Mouse (Mus musculus): ENCODE data around the gene Bcar1. TPM values are rescaled to one million over a fixed set of nuclear protein-coding genes. Genes with fewer than 3 reads are reported as not detected.

The Bcar1 gene
- polyA plus RNA-seq, 1 experiment from 2014 or later: 39.7 TPM

- no peak overlapping the region for H3K4me2 ChIP-seq
- H3K4me1 ChIP-seq: peaks cover 42% of the 10 kb centered on the region
- ATAC-seq (ENCODE audit: insufficient read depth, low FRiP score, low read depth): no peak
- WGBS: 85% methylated on average over 6 of the region's 6 CpGs
- H3K4me3 ChIP-seq (replicated peaks): no peak overlapping the region
- no peaks in the 10 kb centered on the region for H3K9me3 ChIP-seq
- H3K36me3 ChIP-seq: peaks cover 10% of the 10 kb centered on the region; the same call in 1 of the 2 replicates
- H3K27me3 ChIP-seq (replicated peaks): no peaks in the 10 kb centered on the region
- no peak overlapping the region for H3K27ac ChIP-seq
- H3K9ac ChIP-seq: no peak overlapping the region
These were observed 18.3 kb downstream of the Bcar1 start for GRCm38 (mm10) chr8:111725341-111725740.

GRCm38 (mm10) chr8:111720115-111720544, 23.5 kb downstream of the Bcar1 start:
- ATAC-seq (ENCODE audit: insufficient read depth, low FRiP score, low read depth): no peak
- peaks cover 37% of the 10 kb centered on the region for H3K4me1 ChIP-seq
- WGBS: 54% methylated on average over 4 of the region's 4 CpGs
- H3K9ac ChIP-seq: no peak overlapping the region
- H3K27me3 ChIP-seq (replicated peaks): no peaks in the 10 kb centered on the region
- no peak overlapping the region for H3K4me2 ChIP-seq
- no peaks in the 10 kb centered on the region for H3K9me3 ChIP-seq
- no peak overlapping the region for H3K4me3 ChIP-seq (replicated peaks)
- H3K27ac ChIP-seq: peak overlapping the region; percentile 40
- peaks cover 25% of the 10 kb centered on the region for H3K36me3 ChIP-seq

GRCm38 (mm10) chr8:111718937-111719336, 24.7 kb downstream of the Bcar1 start:
- Histone ChIP-seq H3K9me3 (no peaks in the 10 kb centered on the region), H3K36me3 (peaks cover 32% of the 10 kb centered on the region), H3K9ac (no peak overlapping the region), H3K4me1 (peaks cover 35% of the 10 kb centered on the region), H3K4me3 (replicated peaks) (no peak overlapping the region), H3K4me2 (no peak overlapping the region), H3K27ac (peak overlapping the region; percentile 51), H3K27me3 (replicated peaks) (no peaks in the 10 kb centered on the region)
- WGBS: 46% methylated on average over 5 of the region's 5 CpGs
- no peak for ATAC-seq (ENCODE audit: insufficient read depth, low FRiP score, low read depth)

- Histone ChIP-seq H3K27me3 (replicated peaks) (no peaks in the 10 kb centered on the region), H3K4me1 (peaks cover 32% of the 10 kb centered on the region), H3K9me3 (no peaks in the 10 kb centered on the region), H3K4me2 (0 out of 2 replicates have a peak overlapping the region, but pooled peaks have one; percentile 14), H3K4me3 (replicated peaks) (no peak overlapping the region), H3K9ac (no peak overlapping the region), H3K27ac (peak overlapping the region; percentile 91), H3K36me3 (peaks cover 43% of the 10 kb centered on the region)
- ATAC-seq (ENCODE audit: insufficient read depth, low FRiP score, low read depth): no peak
- 45% methylated on average over 6 of the region's 6 CpGs for WGBS
These were observed 25.7 kb downstream of the Bcar1 start for GRCm38 (mm10) chr8:111717866-111718265.

- Histone ChIP-seq H3K36me3 (peaks cover 47% of the 10 kb centered on the region), H3K27me3 (replicated peaks) (no peaks in the 10 kb centered on the region), H3K4me3 (replicated peaks) (no peak overlapping the region), H3K9me3 (no peaks in the 10 kb centered on the region), H3K27ac (peak overlapping the region; percentile 91), H3K4me1 (peaks cover 32% of the 10 kb centered on the region), H3K9ac (0 out of 2 replicates have a peak overlapping the region, but pooled peaks have one; percentile 0), H3K4me2 (peak overlapping the region; percentile 14)
- ATAC-seq (ENCODE audit: insufficient read depth, low FRiP score, low read depth): no peak
- WGBS: 70% methylated on average over 4 of the region's 4 CpGs
These were observed 26.2 kb downstream of the Bcar1 start for GRCm38 (mm10) chr8:111717488-111717792.

- peak overlapping the region; percentile 14 for H3K4me2 ChIP-seq
- 50% methylated on average over 10 of the region's 10 CpGs for WGBS
- H3K36me3 ChIP-seq: peaks cover 53% of the 10 kb centered on the region
- H3K4me3 ChIP-seq (replicated peaks): no peak overlapping the region
- ATAC-seq (ENCODE audit: insufficient read depth, low FRiP score, low read depth): peak; percentile 70
- no peaks in the 10 kb centered on the region for H3K27me3 ChIP-seq (replicated peaks)
- H3K9me3 ChIP-seq: no peaks in the 10 kb centered on the region
- peaks cover 32% of the 10 kb centered on the region for H3K4me1 ChIP-seq
- peak overlapping the region; percentile 91 for H3K27ac ChIP-seq
- H3K9ac ChIP-seq: 0 out of 2 replicates have a peak overlapping the region, but pooled peaks have one; percentile 0
These were observed 26.8 kb downstream of the Bcar1 start for GRCm38 (mm10) chr8:111716603-111717487.

GRCm38 (mm10) chr8:111715514-111715913, 28.1 kb downstream of the Bcar1 start:
- H3K4me2 ChIP-seq: no peak overlapping the region
- H3K9me3 ChIP-seq: no peaks in the 10 kb centered on the region
- no peak overlapping the region for H3K9ac ChIP-seq
- no peak overlapping the region; the same call in 1 of the 2 replicates for H3K27ac ChIP-seq
- peaks cover 32% of the 10 kb centered on the region for H3K4me1 ChIP-seq
- no peak overlapping the region for H3K4me3 ChIP-seq (replicated peaks)
- no peak for ATAC-seq (ENCODE audit: insufficient read depth, low FRiP score, low read depth)
- WGBS: 84% methylated on average over 13 of the region's 13 CpGs
- peaks cover 60% of the 10 kb centered on the region for H3K36me3 ChIP-seq
- no peaks in the 10 kb centered on the region for H3K27me3 ChIP-seq (replicated peaks)

- Histone ChIP-seq H3K4me3 (replicated peaks) (no peak overlapping the region), H3K9me3 (no peaks in the 10 kb centered on the region), H3K27me3 (replicated peaks) (no peaks in the 10 kb centered on the region), H3K9ac (no peak overlapping the region), H3K27ac (no peak overlapping the region), H3K4me1 (peaks cover 32% of the 10 kb centered on the region), H3K4me2 (no peak overlapping the region), H3K36me3 (peaks cover 58% of the 10 kb centered on the region)
- 92% methylated on average over 12 of the region's 12 CpGs for WGBS
- no peak for ATAC-seq (ENCODE audit: insufficient read depth, low FRiP score, low read depth)
These were observed 29.3 kb downstream of the Bcar1 start for GRCm38 (mm10) chr8:111714295-111714694.

- no peak overlapping the region for H3K9ac ChIP-seq
- H3K36me3 ChIP-seq: peaks cover 57% of the 10 kb centered on the region
- no peaks in the 10 kb centered on the region for H3K9me3 ChIP-seq
- no peak for ATAC-seq (ENCODE audit: insufficient read depth, low FRiP score, low read depth)
- no peak overlapping the region for H3K27ac ChIP-seq
- no peak overlapping the region for H3K4me3 ChIP-seq (replicated peaks)
- H3K4me1 ChIP-seq: peaks cover 32% of the 10 kb centered on the region
- no peaks in the 10 kb centered on the region for H3K27me3 ChIP-seq (replicated peaks)
- WGBS: 91% methylated on average over 25 of the region's 25 CpGs
- no peak overlapping the region for H3K4me2 ChIP-seq
These were observed 29.8 kb downstream of the Bcar1 start for GRCm38 (mm10) chr8:111713817-111714216.

- H3K9me3 ChIP-seq: no peaks in the 10 kb centered on the region
- no peak overlapping the region for H3K27ac ChIP-seq
- H3K27me3 ChIP-seq (replicated peaks): no peaks in the 10 kb centered on the region
- 90% methylated on average over 11 of the region's 11 CpGs for WGBS
- H3K4me1 ChIP-seq: peaks cover 28% of the 10 kb centered on the region
- no peak overlapping the region for H3K4me2 ChIP-seq
- H3K4me3 ChIP-seq (replicated peaks): no peak overlapping the region
- no peak overlapping the region for H3K9ac ChIP-seq
- ATAC-seq (ENCODE audit: insufficient read depth, low FRiP score, low read depth): no peak
- peaks cover 57% of the 10 kb centered on the region for H3K36me3 ChIP-seq
These were observed 30.3 kb downstream of the Bcar1 start for GRCm38 (mm10) chr8:111713291-111713690.

GRCm38 (mm10) chr8:111712588-111712987, 31.0 kb downstream of the Bcar1 start:
- ATAC-seq (ENCODE audit: insufficient read depth, low FRiP score, low read depth): no peak
- H3K27me3 ChIP-seq (replicated peaks): no peaks in the 10 kb centered on the region
- H3K27ac ChIP-seq: no peak overlapping the region
- H3K36me3 ChIP-seq: peaks cover 57% of the 10 kb centered on the region
- H3K4me1 ChIP-seq: peaks cover 21% of the 10 kb centered on the region
- H3K9ac ChIP-seq: no peak overlapping the region
- 72% methylated on average over 6 of the region's 6 CpGs for WGBS
- H3K4me3 ChIP-seq (replicated peaks): no peak overlapping the region
- no peaks in the 10 kb centered on the region for H3K9me3 ChIP-seq
- H3K4me2 ChIP-seq: no peak overlapping the region

GRCm38 (mm10) chr8:111712135-111712534, 31.5 kb downstream of the Bcar1 start:
- Histone ChIP-seq H3K9me3 (no peaks in the 10 kb centered on the region), H3K4me2 (no peak overlapping the region), H3K27ac (no peak overlapping the region), H3K4me3 (replicated peaks) (no peak overlapping the region), H3K4me1 (peaks cover 16% of the 10 kb centered on the region), H3K9ac (no peak overlapping the region), H3K27me3 (replicated peaks) (no peaks in the 10 kb centered on the region), H3K36me3 (peaks cover 57% of the 10 kb centered on the region)
- WGBS: 72% methylated on average over 9 of the region's 9 CpGs
- no peak for ATAC-seq (ENCODE audit: insufficient read depth, low FRiP score, low read depth)
